In genomic region chr15:79018191-79018590, GRCm38 (mm10) we compare ENCODE assay signal across 14 mouse cellular contexts. TPM values are rescaled to one million over a fixed set of nuclear protein-coding genes. Genes with fewer than 3 reads are reported as not detected.
"Had no signal": no experiment of that assay in that cellular context is flagged by ENCODE, and none has a peak within 500 bp of the region (broad histone marks: within the 10 kb centered on the region; RNA-seq: fewer than 3 reads in every experiment).

No protein-coding gene starts in this region.

- H3K36me3 ChIP-seq: limb, embryonic 15.5 days; liver, embryonic 12.5 days; midbrain, embryonic 15.5 days; neural tube, embryonic 12.5 days had no signal

- H3K9me3 ChIP-seq: limb, embryonic 15.5 days; liver, embryonic 12.5 days; midbrain, embryonic 15.5 days; neural tube, embryonic 12.5 days had no signal

- H3K4me2 ChIP-seq: limb, embryonic 15.5 days; liver, embryonic 12.5 days; lung, embryonic 14.5 days; midbrain, embryonic 11.5 days; midbrain, embryonic 15.5 days; neural tube, embryonic 12.5 days had no signal

- ATAC-seq: liver, embryonic 12.5 days; midbrain, embryonic 15.5 days had no signal

- H3K4me3 ChIP-seq: limb, embryonic 15.5 days; liver, embryonic 12.5 days; midbrain, embryonic 15.5 days; neural tube, embryonic 12.5 days had no signal

- H3K27me3 ChIP-seq: limb, embryonic 15.5 days; midbrain, embryonic 15.5 days; neural tube, embryonic 12.5 days had no signal

- H3K27ac ChIP-seq: limb, embryonic 15.5 days; liver, embryonic 12.5 days; midbrain, embryonic 15.5 days; neural tube, embryonic 12.5 days; stomach, postnatal 0 days had no signal

- H3K4me1 ChIP-seq: midbrain, embryonic 15.5 days had no signal

- H3K9ac ChIP-seq: limb, embryonic 15.5 days; liver, embryonic 12.5 days; lung, embryonic 14.5 days; midbrain, embryonic 15.5 days; neural tube, embryonic 12.5 days had no signal

- DNase-seq: kidney, adult 18-20 months; left cerebral cortex, postnatal 4 days; lung, postnatal 10 days; lung, postnatal 4 days; thymus, postnatal 4 days had no signal

RNA-seq across cellular contexts. Expression of gene Galr3, which starts 23.5 kb away (rescaled TPM):
- total RNA-seq: megakaryocyte, adult 5-6 weeks; monocyte, adult 5-6 weeks had no signal
- polyA plus RNA-seq: lung, embryonic 14.5 days; midbrain, embryonic 11.5 days; midbrain, embryonic 15.5 days; neural tube, embryonic 12.5 days had no signal
